Mouse (Mus musculus) myocyte (in vitro differentiated cells): ENCODE results near the gene Ttc7.

Source experiments
- E2F4 ChIP-seq: IDR thresholded peaks from one replicate; pipeline ENCODE4 v1.6.1; 2011; ENCODE audit warnings: mild to moderate bottlenecking, control low read depth, moderate library complexity; ENCODE audit not compliant: insufficient read depth
- MAX ChIP-seq: IDR thresholded peaks from one replicate; pipeline ENCODE4 v1.6.1; 2011; ENCODE audit warnings: low read depth, mild to moderate bottlenecking, control low read depth
- POLR2A ChIP-seq: IDR thresholded peaks from one replicate; pipeline ENCODE4 v1.6.1; 2011; ENCODE audit warnings: low read depth, mild to moderate bottlenecking, control low read depth, moderate library complexity; ENCODE audit not compliant: insufficient read length
- POLR2AphosphoS2 ChIP-seq: IDR thresholded peaks from one replicate; pipeline ENCODE4 v1.6.1; 2011; ENCODE audit warnings: low read depth, control low read depth; ENCODE audit not compliant: insufficient read length
- USF1 ChIP-seq: IDR thresholded peaks from one replicate; pipeline ENCODE4 v1.6.1; 2011; ENCODE audit warnings: low read depth, mild to moderate bottlenecking, control low read depth, moderate library complexity

DNA sequence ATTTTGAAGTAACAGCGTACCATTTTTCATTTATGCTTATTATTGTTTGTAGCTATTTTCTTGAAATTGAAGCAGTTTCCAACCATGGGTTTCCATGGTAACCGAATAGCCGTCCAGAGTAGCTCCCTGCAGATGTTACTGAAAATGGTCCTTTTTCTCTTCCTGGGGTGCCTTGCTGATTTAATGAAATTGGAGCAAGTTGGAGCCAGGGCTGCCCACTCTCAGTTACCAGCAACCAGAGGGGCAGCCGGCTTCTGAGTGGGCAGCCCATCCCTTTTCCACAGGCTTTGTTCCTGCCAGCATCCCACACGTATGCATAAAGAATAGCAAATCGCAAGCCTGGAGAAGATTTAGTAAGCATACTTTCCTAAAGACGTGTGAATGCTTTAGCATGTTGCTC, 89.5 kb downstream of the Ttc7 start:
- no peak for TF ChIP-seq USF1
- TF ChIP-seq POLR2AphosphoS2: no peak
- no peak for TF ChIP-seq POLR2A
- no peak for TF ChIP-seq E2F4
- TF ChIP-seq MAX: no peak
